Comparison of ENCODE assay signal across 35 mouse cellular contexts in the genomic region with DNA sequence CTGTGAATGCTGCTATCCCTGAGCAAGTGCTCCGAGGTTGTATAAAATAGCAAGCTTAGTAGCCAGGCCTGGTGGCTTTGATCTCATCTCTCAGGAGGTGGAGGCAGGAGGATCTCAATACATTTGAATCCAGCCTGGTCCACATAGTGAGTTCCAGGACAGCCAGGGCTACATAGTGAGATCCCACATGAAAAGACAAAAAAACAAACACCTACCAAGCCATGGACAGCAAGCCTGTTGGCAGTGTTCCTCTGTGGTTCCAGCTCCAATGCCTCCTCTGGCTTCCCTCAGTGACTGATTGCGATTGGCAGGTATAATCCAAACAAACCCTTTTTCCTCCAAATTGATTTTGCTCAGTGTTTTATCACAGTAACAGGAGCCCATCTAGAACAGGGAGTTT. TPM values are rescaled to one million over a fixed set of nuclear protein-coding genes. Genes with fewer than 3 reads are reported as not detected.
"Had no signal": no experiment of that assay in that cellular context is flagged by ENCODE, and none has a peak within 500 bp of the region (broad histone marks: within the 10 kb centered on the region; RNA-seq: fewer than 3 reads in every experiment).

No protein-coding gene starts in this region.

- H3K27ac ChIP-seq: heart, embryonic 13.5 days; heart, embryonic 15.5 days; hindbrain, embryonic 10.5 days; hindbrain, embryonic 12.5 days; hindbrain, embryonic 13.5 days; hindbrain, embryonic 14.5 days; hindbrain, embryonic 15.5 days; hindbrain, postnatal 0 days; intestine, embryonic 15.5 days; kidney, embryonic 15.5 days; kidney, postnatal 0 days; layer of hippocampus, adult 2 months; left cerebral cortex, adult 2 months had no signal

- H3K9ac ChIP-seq: heart, embryonic 12.5 days; heart, embryonic 13.5 days; heart, embryonic 15.5 days; hindbrain, embryonic 12.5 days; hindbrain, embryonic 13.5 days; hindbrain, embryonic 14.5 days; hindbrain, embryonic 15.5 days; intestine, embryonic 15.5 days; kidney, embryonic 15.5 days had no signal

- H3K9me3 ChIP-seq: heart, embryonic 12.5 days; heart, embryonic 13.5 days; heart, embryonic 15.5 days; hindbrain, embryonic 10.5 days; hindbrain, embryonic 12.5 days; hindbrain, embryonic 13.5 days; hindbrain, embryonic 15.5 days; intestine, embryonic 15.5 days; kidney, embryonic 15.5 days had no signal

- H3K4me2 ChIP-seq: heart, embryonic 11.5 days; heart, embryonic 12.5 days; heart, embryonic 13.5 days; heart, embryonic 15.5 days; hindbrain, embryonic 12.5 days; hindbrain, embryonic 13.5 days; hindbrain, embryonic 14.5 days; hindbrain, embryonic 15.5 days; intestine, embryonic 15.5 days; kidney, embryonic 15.5 days had no signal

- ATAC-seq: hindbrain, embryonic 16.5 days; hindbrain, postnatal 0 days; inflammation-experienced regulatory T-cells, adult 6 months; intestine, embryonic 15.5 days; intestine, embryonic 16.5 days; intestine, postnatal 0 days had no signal

- H3K4me3 ChIP-seq: heart, embryonic 12.5 days; heart, embryonic 13.5 days; heart, embryonic 15.5 days; hindbrain, embryonic 10.5 days; hindbrain, embryonic 12.5 days; hindbrain, embryonic 13.5 days; hindbrain, embryonic 15.5 days; intestine, embryonic 15.5 days; kidney, embryonic 15.5 days; layer of hippocampus, adult 2 months; left cerebral cortex, adult 2 months had no signal

- DNase-seq: heart, postnatal 10 days; heart, postnatal 14 days; heart, postnatal 36 days; kidney, adult 11 months; kidney, adult 18-20 months; kidney, adult 2 months; kidney, adult 8-10 months; kidney, adult 9 months; kidney, postnatal 10 days; kidney, postnatal 14 days; kidney, postnatal 25 days; kidney, postnatal 36 days; kidney, postnatal 4 days; layer of hippocampus, adult 9-11 months; layer of hippocampus, postnatal 36 days had no signal

- H3K27me3 ChIP-seq: heart, embryonic 12.5 days; heart, embryonic 13.5 days; heart, embryonic 15.5 days; hindbrain, embryonic 12.5 days; hindbrain, embryonic 15.5 days; intestine, embryonic 15.5 days had no signal

RNA-seq across cellular contexts. Expression of gene Zfp114, which starts 35.4 kb away (rescaled TPM):
- polyA plus RNA-seq: large intestine, adult 2 months had no signal
